Mouse (Mus musculus) heart, postnatal 0 days (tissue): ENCODE data around the gene Crisp3.

Source experiments
- CTCF ChIP-seq: IDR thresholded peaks from 2 replicates; pipeline ENCODE4 v1.5.1; 2016; ENCODE audit warnings: antibody characterized with exemption, control low read depth, low read depth
- EP300 ChIP-seq: IDR thresholded peaks from 2 replicates; pipeline ENCODE4 v1.6.1; 2016; ENCODE audit warnings: antibody characterized with exemption, low read depth

GRCm38 (mm10) chr17:40252487-40252886, 10.4 kb upstream of the Crisp3 start:
- no peak for TF ChIP-seq CTCF
- TF ChIP-seq EP300: no peak
